16 mouse cellular contexts compared by ENCODE assay signal in the genomic region with DNA sequence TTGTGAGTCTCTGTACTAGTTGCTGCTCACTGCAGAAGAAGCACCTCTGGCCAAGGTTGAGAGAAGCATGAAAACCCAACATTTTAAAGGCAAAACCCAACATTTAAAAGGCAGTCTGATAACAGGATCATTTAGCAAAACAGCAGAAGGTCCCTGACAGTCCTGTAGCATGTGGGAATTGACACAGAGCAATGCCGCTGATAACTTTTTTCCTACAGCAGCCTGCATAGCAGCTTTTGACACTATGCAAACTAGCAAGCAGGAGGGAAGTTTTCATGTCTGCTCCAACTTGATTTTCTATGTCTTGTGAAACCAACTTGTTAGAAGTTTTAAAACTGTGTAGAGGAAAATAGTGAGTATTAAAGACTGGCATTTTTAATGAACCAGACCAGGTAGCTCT. TPM values are rescaled to one million over a fixed set of nuclear protein-coding genes. Genes with fewer than 3 reads are reported as not detected.
"Had no signal": no experiment of that assay in that cellular context is flagged by ENCODE, and none has a peak within 500 bp of the region (broad histone marks: within the 10 kb centered on the region; RNA-seq: fewer than 3 reads in every experiment).

No protein-coding gene starts in this region.

- H3K27ac ChIP-seq: neural tube, embryonic 13.5 days; neural tube, embryonic 15.5 days; stomach, embryonic 15.5 days had no signal

- H3K9ac ChIP-seq: stomach, embryonic 15.5 days had no signal

- H3K9me3 ChIP-seq: neural tube, embryonic 13.5 days; neural tube, embryonic 15.5 days; stomach, embryonic 15.5 days had no signal

- DNase-seq: retina, postnatal 1 day; right cerebral cortex, adult 18-20 months; right cerebral cortex, postnatal 14 days; right cerebral cortex, postnatal 25 days; right cerebral cortex, postnatal 4 days; spleen, adult 18-20 months; thymus, adult 18-20 months; thymus, adult 2 months; thymus, postnatal 14 days; thymus, postnatal 25 days; thymus, postnatal 36 days; thymus, postnatal 4 days had no signal

- H3K27me3 ChIP-seq: neural tube, embryonic 13.5 days; neural tube, embryonic 15.5 days; stomach, embryonic 15.5 days had no signal

- H3K36me3 ChIP-seq: neural tube, embryonic 13.5 days had no signal

RNA-seq across cellular contexts. Expression of a gene that starts 30.3 kb away (rescaled TPM):
- total RNA-seq: neutrophil, adult 5-6 weeks had no signal
